Mouse (Mus musculus): ENCODE results near the gene Prkacb. TPM values are rescaled to one million over a fixed set of nuclear protein-coding genes. Genes with fewer than 3 reads are reported as not detected.

Prkacb gene
- polyA plus RNA-seq, 1 experiment from 2014 or later: 194 TPM

- no peaks in the 10 kb centered on the region for H3K9me3 ChIP-seq
- H3K27me3 ChIP-seq (replicated peaks): 0 out of 2 replicates have a peak, but pooled peaks cover 3% of the 10 kb centered on the region
- H3K9ac ChIP-seq: no peak overlapping the region
- no peaks in the 10 kb centered on the region for H3K36me3 ChIP-seq (replicated peaks)
- H3K4me3 ChIP-seq: no peak overlapping the region
- 89% methylated on average over 13 of the region's 13 CpGs for WGBS
- no peak overlapping the region for H3K4me2 ChIP-seq
- H3K4me1 ChIP-seq: peaks cover 16% of the 10 kb centered on the region
- no peak for ATAC-seq (replicated peaks)
- H3K27ac ChIP-seq: no peak overlapping the region
Observed at GRCm38 (mm10) chr3:146680625-146681024, 132.2 kb downstream of the Prkacb start.

GRCm38 (mm10) chr3:146679646-146680045 lies 133.1 kb downstream of the Prkacb start:
- Histone ChIP-seq H3K9me3 (no peaks in the 10 kb centered on the region), H3K4me3 (no peak overlapping the region), H3K4me2 (no peak overlapping the region), H3K36me3 (replicated peaks) (no peaks in the 10 kb centered on the region), H3K27me3 (replicated peaks) (0 out of 2 replicates have a peak, but pooled peaks cover 3% of the 10 kb centered on the region), H3K4me1 (peaks cover 10% of the 10 kb centered on the region), H3K27ac (no peak overlapping the region), H3K9ac (no peak overlapping the region)
- WGBS: 94% methylated on average over 16 of the region's 16 CpGs
- ATAC-seq (replicated peaks): no peak

Other genes with a start within 250 kb of the Prkacb start
- gene Uox, start 242.6 kb downstream of the Prkacb start, polyA plus RNA-seq (2015; fragmentation: Nextera tagmentation; extraction: Ambion mirVana): 0.09 TPM in 1 of 2 replicates, not detected in the other
- gene Dnase2b, start 197.4 kb downstream of the Prkacb start, polyA plus RNA-seq (2015; fragmentation: Nextera tagmentation; extraction: Ambion mirVana): not detected in 2 replicates
- not detected in 2 replicates for gene 4930503B20Rik, start 161.7 kb downstream of the Prkacb start, polyA plus RNA-seq (2015; fragmentation: Nextera tagmentation; extraction: Ambion mirVana)
- 0.22 and 0.31 TPM in 2 replicates for gene Samd13, start 127.4 kb downstream of the Prkacb start, polyA plus RNA-seq (2015; fragmentation: Nextera tagmentation; extraction: Ambion mirVana)
- gene Ttll7, start 39.4 kb upstream of the Prkacb start, polyA plus RNA-seq (2015; fragmentation: Nextera tagmentation; extraction: Ambion mirVana): 7.3 and 7.8 TPM in 2 replicates